Mouse (Mus musculus): Measurements from ENCODE around the gene Il1r1. TPM values are rescaled to one million over a fixed set of nuclear protein-coding genes. Genes with fewer than 3 reads are reported as not detected.

Gene Il1r1
- polyA plus RNA-seq, 1 experiment, result 7.6 TPM

DNA sequence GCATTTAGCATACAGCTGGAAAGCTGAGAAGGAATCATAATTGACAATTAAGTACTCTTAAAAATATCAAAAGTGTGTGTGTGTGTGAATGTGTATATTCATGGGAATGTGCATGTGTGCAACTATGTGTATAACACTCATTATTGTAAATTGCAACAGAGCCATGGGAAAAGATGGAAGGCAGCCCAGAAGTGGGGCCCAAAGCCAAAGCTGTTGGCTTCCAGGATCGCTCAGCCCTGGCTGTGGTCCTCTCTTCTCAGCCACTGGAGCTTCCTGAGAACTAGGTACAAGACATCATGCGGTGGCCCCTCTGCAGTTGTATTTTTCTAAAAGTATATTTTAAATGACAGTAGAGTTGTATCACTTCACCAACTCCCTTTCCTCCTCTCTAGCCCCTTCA lies 44.0 kb upstream of the Il1r1 start:
- Histone ChIP-seq H3ac (ENCODE audit: control insufficient read depth, insufficient read length) (no peak overlapping the region), H3K4me2 (ENCODE audit: low read depth) (no peak overlapping the region), H3K79me2 (ENCODE audit: control insufficient read depth, insufficient read depth) (no peaks in the 10 kb centered on the region), H3K4me3 (no peak overlapping the region), H3K36me3 (ENCODE audit: control insufficient read depth, insufficient read depth) (no peaks in the 10 kb centered on the region), H3K27me3 (ENCODE audit: control insufficient read depth, insufficient read depth, insufficient read length) (no peaks in the 10 kb centered on the region)
- TF ChIP-seq USF1 (IDR thresholded peaks at IDR 0.05; ENCODE audit: low read depth) (no peak), TCF3 (IDR thresholded peaks at IDR 0.05; ENCODE audit: insufficient read length, low read depth) (no peak), CEBPB (IDR thresholded peaks at IDR 0.05; ENCODE audit: insufficient read depth, poor library complexity, severe bottlenecking) (no peak), REST (IDR thresholded peaks at IDR 0.05; ENCODE audit: insufficient read depth, insufficient read length) (no peak), MAX (IDR thresholded peaks at IDR 0.05; ENCODE audit: low read depth) (no peak), MYOD1 (IDR thresholded peaks at IDR 0.05; ENCODE audit: control insufficient read depth in 1 of 3, insufficient read length in 2 of 3, low read depth in 2 of 3) (no peak), E2F4 (IDR thresholded peaks at IDR 0.05; ENCODE audit: insufficient read depth) (no peak), SRF (IDR thresholded peaks at IDR 0.05; ENCODE audit: control insufficient read depth, insufficient read length, low read depth) (no peak), POLR2AphosphoS2 (IDR thresholded peaks at IDR 0.05; ENCODE audit: insufficient read length, low read depth) (no peak), POLR2A (IDR thresholded peaks at IDR 0.05; ENCODE audit: insufficient read length, low read depth) (no peak), TCF12 (IDR thresholded peaks at IDR 0.05; ENCODE audit: insufficient read depth, poor library complexity, severe bottlenecking) (no peak), MYOG (IDR thresholded peaks at IDR 0.05; ENCODE audit: control insufficient read depth in 1 of 3, insufficient read depth in 1 of 3, insufficient read length in 2 of 3, low read depth in 2 of 3) (no peak)

DNA sequence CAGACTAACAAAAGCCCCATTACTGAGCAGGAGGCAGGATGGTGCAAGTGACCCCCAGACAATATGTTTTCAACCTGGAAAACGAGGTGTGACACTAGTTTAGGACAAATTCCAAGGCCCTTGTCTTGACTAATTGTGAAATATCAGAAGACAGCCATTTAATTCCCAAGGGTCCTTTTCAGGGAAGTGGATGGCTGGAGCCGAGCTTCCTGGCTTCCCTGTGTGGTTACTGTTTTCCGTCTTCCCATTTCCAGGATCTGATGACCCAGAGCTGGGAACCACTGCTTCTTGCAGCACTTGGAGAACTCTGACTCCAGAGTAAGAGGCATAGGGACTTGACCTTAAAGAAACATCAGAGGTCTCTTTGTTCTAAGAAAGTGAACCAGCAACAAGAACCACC lies 43.2 kb upstream of the Il1r1 start:
- TF ChIP-seq POLR2AphosphoS2 (IDR thresholded peaks at IDR 0.05; ENCODE audit: insufficient read length, low read depth), result no peak
- no peak for TF ChIP-seq MYOD1 (IDR thresholded peaks at IDR 0.05; ENCODE audit: control insufficient read depth in 1 of 3, insufficient read length in 2 of 3, low read depth in 2 of 3)
- no peak for TF ChIP-seq TCF12 (IDR thresholded peaks at IDR 0.05; ENCODE audit: insufficient read depth, poor library complexity, severe bottlenecking)
- H3K36me3 ChIP-seq (ENCODE audit: control insufficient read depth, insufficient read depth), result no peaks in the 10 kb centered on the region
- no peaks in the 10 kb centered on the region for H3K79me2 ChIP-seq (ENCODE audit: control insufficient read depth, insufficient read depth)
- no peaks in the 10 kb centered on the region for H3K27me3 ChIP-seq (ENCODE audit: control insufficient read depth, insufficient read depth, insufficient read length)
- H3K4me2 ChIP-seq (ENCODE audit: low read depth), result no peak overlapping the region
- no peak overlapping the region for H3ac ChIP-seq (ENCODE audit: control insufficient read depth, insufficient read length)
- H3K4me3 ChIP-seq, result no peak overlapping the region

- TF ChIP-seq E2F4 (IDR thresholded peaks at IDR 0.05; ENCODE audit: insufficient read depth) (no peak), USF1 (IDR thresholded peaks at IDR 0.05; ENCODE audit: low read depth) (no peak)
- Histone ChIP-seq H3K4me2 (ENCODE audit: low read depth) (no peak overlapping the region), H3K79me2 (ENCODE audit: control insufficient read depth, insufficient read depth) (no peaks in the 10 kb centered on the region)
Observed at GRCm38 (mm10) chr1:40183410-40183809, 41.5 kb upstream of the Il1r1 start.

DNA sequence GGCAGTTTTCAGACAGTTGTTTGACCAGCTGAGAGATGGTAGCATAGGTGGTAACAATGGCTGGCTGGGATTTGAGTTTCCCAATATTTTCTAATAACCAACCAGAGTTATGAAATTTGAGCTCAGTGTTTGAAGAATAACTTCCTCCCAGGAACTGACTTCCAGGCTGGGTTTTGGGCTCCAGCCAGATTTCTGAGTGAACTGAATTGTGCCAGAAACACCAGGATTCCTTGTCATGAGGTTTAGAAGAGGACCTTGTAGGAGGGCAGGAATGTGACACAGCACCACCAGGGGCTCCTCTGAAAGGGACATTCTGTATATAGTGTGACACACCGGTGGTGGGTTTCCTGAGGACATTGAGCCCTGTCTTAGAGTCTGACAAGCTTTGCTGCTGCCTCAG lies 36.9 kb upstream of the Il1r1 start:
- Histone ChIP-seq H3K4me3 (no peak overlapping the region), H3K27me3 (ENCODE audit: control insufficient read depth, insufficient read depth, insufficient read length) (no peaks in the 10 kb centered on the region), H3K4me2 (ENCODE audit: low read depth) (no peak overlapping the region), H3ac (ENCODE audit: control insufficient read depth, insufficient read length) (no peak overlapping the region), H3K36me3 (ENCODE audit: control insufficient read depth, insufficient read depth) (no peaks in the 10 kb centered on the region), H3K79me2 (ENCODE audit: control insufficient read depth, insufficient read depth) (no peaks in the 10 kb centered on the region)
- TF ChIP-seq MYOG (IDR thresholded peaks at IDR 0.05; ENCODE audit: control insufficient read depth in 1 of 3, insufficient read depth in 1 of 3, insufficient read length in 2 of 3, low read depth in 2 of 3) (no peak), SRF (IDR thresholded peaks at IDR 0.05; ENCODE audit: control insufficient read depth, insufficient read length, low read depth) (no peak), TCF3 (IDR thresholded peaks at IDR 0.05; ENCODE audit: insufficient read length, low read depth) (no peak), MYOD1 (IDR thresholded peaks at IDR 0.05; ENCODE audit: control insufficient read depth in 1 of 3, insufficient read length in 2 of 3, low read depth in 2 of 3) (no peak), TCF12 (IDR thresholded peaks at IDR 0.05; ENCODE audit: insufficient read depth, poor library complexity, severe bottlenecking) (no peak), POLR2AphosphoS2 (IDR thresholded peaks at IDR 0.05; ENCODE audit: insufficient read length, low read depth) (no peak), POLR2A (IDR thresholded peaks at IDR 0.05; ENCODE audit: insufficient read length, low read depth) (no peak), CEBPB (IDR thresholded peaks at IDR 0.05; ENCODE audit: insufficient read depth, poor library complexity, severe bottlenecking) (no peak), E2F4 (IDR thresholded peaks at IDR 0.05; ENCODE audit: insufficient read depth) (no peak), MAX (IDR thresholded peaks at IDR 0.05; ENCODE audit: low read depth) (no peak), REST (IDR thresholded peaks at IDR 0.05; ENCODE audit: insufficient read depth, insufficient read length) (no peak), USF1 (IDR thresholded peaks at IDR 0.05; ENCODE audit: low read depth) (no peak)

More at GRCm38 (mm10) chr1:40183410-40183809, 41.5 kb upstream of the Il1r1 start:
- no peak overlapping the region for H3ac ChIP-seq (ENCODE audit: control insufficient read depth, insufficient read length)
- H3K27me3 ChIP-seq (ENCODE audit: control insufficient read depth, insufficient read depth, insufficient read length), result no peaks in the 10 kb centered on the region
- no peak overlapping the region for H3K4me3 ChIP-seq
- H3K36me3 ChIP-seq (ENCODE audit: control insufficient read depth, insufficient read depth), result no peaks in the 10 kb centered on the region

GRCm38 (mm10) chr1:40190025-40190424 lies 34.9 kb upstream of the Il1r1 start:
- Histone ChIP-seq H3ac (ENCODE audit: control insufficient read depth, insufficient read length) (no peak overlapping the region), H3K79me2 (ENCODE audit: control insufficient read depth, insufficient read depth) (no peaks in the 10 kb centered on the region), H3K27me3 (ENCODE audit: control insufficient read depth, insufficient read depth, insufficient read length) (no peaks in the 10 kb centered on the region), H3K4me2 (ENCODE audit: low read depth) (no peak overlapping the region), H3K36me3 (ENCODE audit: control insufficient read depth, insufficient read depth) (no peaks in the 10 kb centered on the region), H3K4me3 (no peak overlapping the region)
- TF ChIP-seq MYOG (IDR thresholded peaks at IDR 0.05; ENCODE audit: control insufficient read depth in 1 of 3, insufficient read depth in 1 of 3, insufficient read length in 2 of 3, low read depth in 2 of 3), result no peak
- no peak for TF ChIP-seq E2F4 (IDR thresholded peaks at IDR 0.05; ENCODE audit: insufficient read depth)
- no peak for TF ChIP-seq REST (IDR thresholded peaks at IDR 0.05; ENCODE audit: insufficient read depth, insufficient read length)
- no peak for TF ChIP-seq POLR2A (IDR thresholded peaks at IDR 0.05; ENCODE audit: insufficient read length, low read depth)
- no peak for TF ChIP-seq TCF12 (IDR thresholded peaks at IDR 0.05; ENCODE audit: insufficient read depth, poor library complexity, severe bottlenecking)

All from myocyte (in vitro differentiated cells).